Mouse (Mus musculus): Measurements from ENCODE around the gene Lrrc8c.

Gene Lrrc8c

GRCm38 (mm10) chr5:105501136-105501535 lies 18.1 kb upstream of the Lrrc8c start:
- DNase-seq (ENCODE audit: low read depth, low spot score) = no peak

GRCm38 (mm10) chr5:105508813-105509212 lies 10.4 kb upstream of the Lrrc8c start:
- DNase-seq (ENCODE audit: low read depth, low spot score) = no peak

GRCm38 (mm10) chr5:105512297-105512696 lies 6.9 kb upstream of the Lrrc8c start:
- DNase-seq (ENCODE audit: low read depth, low spot score) = no peak

- DNase-seq (ENCODE audit: low read depth, low spot score) = no peak
Measured at GRCm38 (mm10) chr5:105515532-105515931, 3.7 kb upstream of the Lrrc8c start.

- DNase-seq (ENCODE audit: low read depth, low spot score) = no peak
Measured at GRCm38 (mm10) chr5:105516290-105516689, 2.9 kb upstream of the Lrrc8c start.

GRCm38 (mm10) chr5:105517992-105518625 lies 1.1 kb upstream of the Lrrc8c start:
- no peak for DNase-seq (ENCODE audit: low read depth, low spot score)

GRCm38 (mm10) chr5:105518626-105519095 lies 527 bp upstream of the Lrrc8c start:
- no peak for DNase-seq (ENCODE audit: low read depth, low spot score)

GRCm38 (mm10) chr5:105519976-105520300 lies 750 bp downstream of the Lrrc8c start:
- DNase-seq (ENCODE audit: low read depth, low spot score) = no peak

- DNase-seq (ENCODE audit: low read depth, low spot score) = no peak
Measured at GRCm38 (mm10) chr5:105520442-105520965, 1.3 kb downstream of the Lrrc8c start.

GRCm38 (mm10) chr5:105523452-105523851 lies 4.3 kb downstream of the Lrrc8c start:
- DNase-seq (ENCODE audit: low read depth, low spot score) = no peak

- DNase-seq (ENCODE audit: low read depth, low spot score) = no peak
Measured at GRCm38 (mm10) chr5:105525004-105525403, 5.8 kb downstream of the Lrrc8c start.

GRCm38 (mm10) chr5:105526107-105526645 lies 7.0 kb downstream of the Lrrc8c start:
- DNase-seq (ENCODE audit: low read depth, low spot score) = no peak

GRCm38 (mm10) chr5:105526766-105527165 lies 7.6 kb downstream of the Lrrc8c start:
- DNase-seq (ENCODE audit: low read depth, low spot score) = no peak

GRCm38 (mm10) chr5:105527477-105528331 lies 8.5 kb downstream of the Lrrc8c start:
- no peak for DNase-seq (ENCODE audit: low read depth, low spot score)

GRCm38 (mm10) chr5:105530576-105530975 lies 11.4 kb downstream of the Lrrc8c start:
- DNase-seq (ENCODE audit: low read depth, low spot score) = no peak

GRCm38 (mm10) chr5:105535186-105535585 lies 16.0 kb downstream of the Lrrc8c start:
- DNase-seq (ENCODE audit: low read depth, low spot score) = no peak

GRCm38 (mm10) chr5:105536172-105536571 lies 17.0 kb downstream of the Lrrc8c start:
- no peak for DNase-seq (ENCODE audit: low read depth, low spot score)

- DNase-seq (ENCODE audit: low read depth, low spot score) = no peak
Measured at GRCm38 (mm10) chr5:105537101-105537723, 18.0 kb downstream of the Lrrc8c start.

- no peak for DNase-seq (ENCODE audit: low read depth, low spot score)
Measured at GRCm38 (mm10) chr5:105541051-105541450, 21.9 kb downstream of the Lrrc8c start.

GRCm38 (mm10) chr5:105545126-105545525 lies 25.9 kb downstream of the Lrrc8c start:
- no peak for DNase-seq (ENCODE audit: low read depth, low spot score)

GRCm38 (mm10) chr5:105547115-105547514 lies 27.9 kb downstream of the Lrrc8c start:
- DNase-seq (ENCODE audit: low read depth, low spot score) = no peak

- no peak for DNase-seq (ENCODE audit: low read depth, low spot score)
Measured at GRCm38 (mm10) chr5:105551808-105552207, 32.6 kb downstream of the Lrrc8c start.

Measured in skeletal muscle tissue, adult 2 months (tissue).